Mouse (Mus musculus) lung, postnatal 0 days (tissue): ENCODE measurements around the gene Med26.

Experiments
- CTCF ChIP-seq: IDR thresholded peaks from 2 replicates; pipeline ENCODE4 v1.5.1; 2016; ENCODE audit warnings: antibody characterized with exemption, mild to moderate bottlenecking
- EP300 ChIP-seq: IDR thresholded peaks from 2 replicates; pipeline ENCODE4 v1.6.1; 2016; ENCODE audit warnings: antibody characterized with exemption, mild to moderate bottlenecking, control low read depth

DNA sequence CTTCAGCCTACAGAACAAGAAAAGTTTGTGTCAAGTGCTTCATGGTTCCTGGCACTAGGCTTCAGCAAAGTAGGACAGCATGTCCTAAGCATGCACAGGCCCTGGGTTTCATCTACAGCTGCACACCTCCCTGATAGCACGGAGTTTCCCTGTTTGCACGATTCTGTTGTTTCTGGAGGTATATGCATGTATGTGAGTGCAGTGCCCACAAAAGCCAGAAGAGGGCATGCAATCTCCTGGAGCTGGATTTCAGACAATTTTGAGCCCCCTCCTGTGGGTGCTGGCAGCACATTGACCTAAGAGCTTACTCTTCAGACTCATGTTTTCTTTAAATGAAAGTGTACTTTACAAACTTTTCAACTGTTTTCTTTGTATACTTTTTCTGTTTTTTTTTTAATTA lies 94.2 kb downstream of the Med26 start:
- TF ChIP-seq CTCF (no peak), EP300 (no peak)
